Mouse (Mus musculus): ENCODE measurements around the gene Iqschfp. TPM values are rescaled to one million over a fixed set of nuclear protein-coding genes. Genes with fewer than 3 reads are reported as not detected.

The Iqschfp gene
- polyA plus RNA-seq, 1 experiment from 2014 or later = not detected

DNA sequence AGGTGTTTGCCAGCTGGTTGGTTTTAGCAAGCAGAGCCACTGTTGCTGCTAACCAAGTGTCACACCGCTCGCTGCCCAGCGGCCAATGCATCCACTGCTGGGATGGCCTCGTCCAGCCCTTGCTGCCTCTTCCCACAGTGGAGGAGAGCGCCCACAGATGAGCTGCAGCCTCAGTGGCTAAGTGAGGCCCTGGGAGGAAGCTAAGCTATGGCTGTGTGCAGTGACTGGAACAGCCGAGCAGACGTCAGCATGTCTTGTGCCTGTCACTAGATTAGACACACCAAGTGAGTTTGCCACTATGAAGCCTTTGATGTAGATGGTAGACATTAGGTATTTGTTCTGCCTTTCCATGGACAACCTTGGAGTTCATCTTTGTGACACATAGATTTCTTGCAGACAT lies 652.8 kb downstream of the Iqschfp start:
- Histone ChIP-seq H3K27me3 (no peaks in the 10 kb centered on the region), H3K9ac (no peak overlapping the region), H3K4me3 (no peak overlapping the region), H3K4me1 (0 out of 2 replicates have a peak, but pooled peaks cover 5% of the 10 kb centered on the region), H3K4me2 (no peak overlapping the region), H3K9me3 (no peaks in the 10 kb centered on the region), H3K36me3 (no peaks in the 10 kb centered on the region), H3K27ac (no peak overlapping the region)
- ATAC-seq (ENCODE audit: insufficient number of reproducible peaks, insufficient read depth, low FRiP score, low TSS enrichment, low read depth) = no peak
- 56% methylated on average over 7 of the region's 7 CpGs for WGBS

DNA sequence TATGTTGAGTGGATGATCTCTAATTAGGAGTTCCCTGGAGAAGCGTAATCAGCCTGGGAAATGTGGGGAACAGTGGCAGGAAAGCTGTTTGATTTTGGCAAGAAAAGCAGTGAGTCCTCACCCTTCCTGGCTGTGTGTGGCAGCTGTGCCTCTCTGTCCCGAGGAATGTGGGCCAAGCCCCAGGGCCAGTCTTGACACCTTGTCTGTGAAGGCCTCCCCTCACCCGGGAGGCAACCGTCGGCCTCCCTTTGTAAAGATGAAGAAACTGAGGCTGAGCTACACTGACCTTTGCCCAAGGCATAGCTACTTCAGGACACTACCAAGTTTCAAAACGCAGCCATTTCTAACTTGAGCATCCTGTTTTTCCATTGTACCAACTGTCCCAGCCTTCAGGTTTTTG lies 653.9 kb downstream of the Iqschfp start:
- no peak overlapping the region for H3K27ac ChIP-seq
- no peak for ATAC-seq (ENCODE audit: insufficient number of reproducible peaks, insufficient read depth, low FRiP score, low TSS enrichment, low read depth)
- WGBS = 31% methylated on average over 6 of the region's 6 CpGs

DNA sequence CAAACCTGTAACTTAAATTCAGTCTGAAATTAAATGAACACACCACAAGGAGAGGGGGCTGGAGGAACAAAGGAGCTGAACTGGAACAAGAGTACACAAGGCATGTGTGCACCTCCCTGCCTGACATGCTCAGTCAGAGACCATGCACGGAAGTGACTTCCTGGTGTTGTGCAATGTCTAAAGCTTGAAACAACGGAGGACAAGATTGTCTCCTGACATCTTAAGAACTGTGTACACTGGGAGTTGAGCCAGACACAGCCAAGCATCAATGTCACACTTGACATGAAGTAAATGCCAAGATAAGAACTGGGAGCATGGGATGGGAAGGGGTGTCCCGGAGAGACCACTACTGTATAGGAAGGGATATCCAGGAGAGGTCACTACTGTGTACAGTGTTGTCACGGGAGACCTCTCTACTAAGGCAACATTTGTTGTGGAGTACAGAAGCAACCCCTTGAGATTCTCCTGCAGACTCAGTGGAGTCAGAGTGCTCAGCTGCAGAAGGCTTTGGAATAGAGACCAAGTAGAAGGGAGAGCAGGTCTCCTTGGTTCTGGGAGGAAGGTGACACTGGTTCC lies 663.1 kb downstream of the Iqschfp start:
- H3K9ac ChIP-seq = no peak overlapping the region
- no peak for ATAC-seq (ENCODE audit: insufficient number of reproducible peaks, insufficient read depth, low FRiP score, low TSS enrichment, low read depth)
- no peaks in the 10 kb centered on the region for H3K36me3 ChIP-seq
- H3K4me2 ChIP-seq = no peak overlapping the region
- no peaks in the 10 kb centered on the region for H3K27me3 ChIP-seq
- 76% methylated on average over 4 of the region's 4 CpGs for WGBS
- no peak overlapping the region for H3K4me3 ChIP-seq
- no peak overlapping the region for H3K27ac ChIP-seq
- H3K4me1 ChIP-seq = no peaks in the 10 kb centered on the region
- H3K9me3 ChIP-seq = no peaks in the 10 kb centered on the region

More for the DNA sequence above, 653.9 kb downstream of the Iqschfp start:
- Histone ChIP-seq H3K4me1 (0 out of 2 replicates have a peak, but pooled peaks cover 5% of the 10 kb centered on the region), H3K27me3 (no peaks in the 10 kb centered on the region), H3K9me3 (no peaks in the 10 kb centered on the region), H3K9ac (no peak overlapping the region), H3K4me3 (no peak overlapping the region), H3K4me2 (no peak overlapping the region), H3K36me3 (no peaks in the 10 kb centered on the region)

DNA sequence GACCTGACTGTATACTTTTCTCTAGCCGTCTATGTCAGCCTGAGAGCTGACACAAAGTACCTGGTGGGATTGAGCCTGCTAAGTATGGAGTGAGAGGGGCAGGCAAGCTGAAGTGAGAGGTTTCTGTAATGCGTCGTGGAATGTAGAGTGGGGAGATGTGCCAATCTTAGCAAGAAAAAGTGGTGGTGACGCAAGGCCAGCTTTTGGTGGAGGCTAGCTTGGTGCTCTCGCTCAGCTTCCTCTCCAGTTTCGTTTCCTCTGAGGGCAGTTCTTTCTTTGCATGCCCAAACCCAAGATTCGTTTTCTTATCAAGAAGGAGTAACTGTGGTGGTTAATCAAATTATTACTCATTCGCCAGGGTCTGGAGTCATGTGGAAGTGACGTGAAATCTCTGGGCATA lies 664.9 kb downstream of the Iqschfp start:
- Histone ChIP-seq H3K4me2 (no peak overlapping the region), H3K27ac (no peak overlapping the region), H3K9me3 (no peaks in the 10 kb centered on the region), H3K9ac (no peak overlapping the region), H3K4me1 (no peaks in the 10 kb centered on the region), H3K4me3 (no peak overlapping the region), H3K36me3 (no peaks in the 10 kb centered on the region), H3K27me3 (no peaks in the 10 kb centered on the region)
- 85% methylated on average over 9 of the region's 9 CpGs for WGBS
- ATAC-seq (ENCODE audit: insufficient number of reproducible peaks, insufficient read depth, low FRiP score, low TSS enrichment, low read depth) = no peak

DNA sequence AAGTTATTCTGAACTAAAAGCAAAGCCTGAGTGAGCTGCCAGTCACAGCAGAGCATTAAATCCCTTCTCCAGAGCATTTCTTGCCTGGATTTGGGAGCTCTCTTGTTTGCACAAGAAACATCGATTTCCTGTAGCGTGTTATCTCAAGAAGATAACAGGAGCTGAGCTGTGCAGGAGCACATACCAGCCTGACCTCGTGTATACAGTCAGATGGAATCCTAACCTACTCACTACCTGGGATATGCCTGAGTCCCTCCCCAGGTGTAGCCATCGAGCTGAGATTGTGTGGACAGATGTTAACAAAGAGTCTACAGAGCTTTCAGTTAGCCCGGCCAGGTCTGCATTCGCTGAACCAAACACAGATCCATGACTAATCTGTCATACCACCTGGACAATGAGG lies 666.7 kb downstream of the Iqschfp start:
- WGBS = 81% methylated on average over 6 of the region's 6 CpGs
- Histone ChIP-seq H3K9me3 (no peaks in the 10 kb centered on the region), H3K9ac (no peak overlapping the region), H3K4me1 (no peaks in the 10 kb centered on the region), H3K27me3 (no peaks in the 10 kb centered on the region), H3K4me2 (no peak overlapping the region), H3K27ac (no peak overlapping the region), H3K4me3 (no peak overlapping the region), H3K36me3 (no peaks in the 10 kb centered on the region)
- ATAC-seq (ENCODE audit: insufficient number of reproducible peaks, insufficient read depth, low FRiP score, low TSS enrichment, low read depth) = no peak

DNA sequence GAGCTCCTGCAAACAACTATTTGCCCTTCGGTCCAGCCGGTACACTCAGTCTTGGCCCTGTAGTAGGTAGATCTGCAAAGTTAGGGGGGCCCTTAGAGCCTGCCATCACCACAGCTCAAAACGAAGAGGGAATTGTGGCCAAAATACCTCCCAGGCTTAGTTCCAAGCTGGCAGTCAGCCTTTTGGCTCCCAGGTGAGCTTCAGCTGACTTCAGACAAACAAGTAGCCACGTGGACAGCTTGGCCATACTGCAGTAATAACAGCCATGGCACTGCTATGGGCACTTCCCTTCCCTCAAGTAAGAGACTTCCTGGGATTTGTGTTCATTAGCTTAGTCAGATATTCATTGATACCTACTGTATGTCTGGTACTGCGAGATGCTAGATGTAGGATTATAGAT lies 668.0 kb downstream of the Iqschfp start:
- H3K4me1 ChIP-seq = no peaks in the 10 kb centered on the region
- H3K27ac ChIP-seq = no peak overlapping the region
- no peak overlapping the region for H3K9ac ChIP-seq
- no peak for ATAC-seq (ENCODE audit: insufficient number of reproducible peaks, insufficient read depth, low FRiP score, low TSS enrichment, low read depth)
- no peaks in the 10 kb centered on the region for H3K27me3 ChIP-seq
- H3K36me3 ChIP-seq = no peaks in the 10 kb centered on the region
- H3K4me2 ChIP-seq = no peak overlapping the region
- H3K4me3 ChIP-seq = no peak overlapping the region
- no peaks in the 10 kb centered on the region for H3K9me3 ChIP-seq
- 78% methylated on average over 5 of the region's 5 CpGs for WGBS

DNA sequence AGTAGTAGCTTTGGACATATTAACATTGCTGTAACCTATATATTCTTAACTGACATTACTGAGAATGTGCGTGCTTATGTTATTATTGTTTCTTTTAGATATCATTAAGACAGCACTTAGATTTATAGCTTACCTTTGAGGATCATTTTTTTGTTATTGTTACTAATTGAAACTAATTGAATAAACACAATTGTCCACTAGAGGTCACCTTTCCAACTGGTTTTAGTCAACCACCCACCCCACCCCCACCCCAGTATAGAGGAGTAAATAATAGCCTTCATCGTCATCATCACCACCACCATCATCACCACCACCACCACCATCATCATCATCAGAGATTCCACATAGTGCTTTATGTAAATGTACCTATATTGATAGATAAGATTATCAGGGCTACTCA lies 670.8 kb downstream of the Iqschfp start:
- Histone ChIP-seq H3K27me3 (no peaks in the 10 kb centered on the region), H3K4me3 (no peak overlapping the region), H3K9ac (no peak overlapping the region), H3K36me3 (no peaks in the 10 kb centered on the region), H3K9me3 (no peaks in the 10 kb centered on the region), H3K4me2 (no peak overlapping the region), H3K27ac (no peak overlapping the region), H3K4me1 (no peaks in the 10 kb centered on the region)
- WGBS = 57% methylated on average over 2 of the region's 2 CpGs
- no peak for ATAC-seq (ENCODE audit: insufficient number of reproducible peaks, insufficient read depth, low FRiP score, low TSS enrichment, low read depth)

DNA sequence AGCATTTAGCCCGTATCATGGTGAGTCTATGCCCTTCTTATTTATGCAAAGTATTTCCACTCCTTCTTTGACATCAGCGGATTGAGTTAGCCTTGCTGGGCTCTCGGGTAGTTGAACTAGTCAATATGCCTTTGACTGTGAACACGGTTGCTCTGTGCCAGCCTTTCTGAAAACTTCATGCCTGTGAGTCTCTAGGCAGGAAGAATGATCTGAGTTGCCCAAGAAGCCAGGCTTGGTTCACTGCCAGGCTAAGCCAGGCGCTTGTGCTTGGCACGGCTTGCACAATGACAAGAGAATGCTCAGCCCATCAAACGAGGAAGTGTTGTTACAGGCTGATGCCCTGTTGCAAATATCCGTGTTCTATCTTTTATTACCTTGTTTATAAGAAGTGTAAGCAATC lies 671.9 kb downstream of the Iqschfp start:
- no peak overlapping the region for H3K4me2 ChIP-seq
- WGBS = 77% methylated on average over 8 of the region's 8 CpGs
- ATAC-seq (ENCODE audit: insufficient number of reproducible peaks, insufficient read depth, low FRiP score, low TSS enrichment, low read depth) = no peak
- H3K36me3 ChIP-seq = no peaks in the 10 kb centered on the region
- peaks cover 8% of the 10 kb centered on the region; the same call in 1 of the 2 replicates for H3K4me1 ChIP-seq
- H3K4me3 ChIP-seq = no peak overlapping the region
- no peaks in the 10 kb centered on the region for H3K9me3 ChIP-seq
- H3K9ac ChIP-seq = no peak overlapping the region
- no peak overlapping the region for H3K27ac ChIP-seq
- H3K27me3 ChIP-seq = no peaks in the 10 kb centered on the region

DNA sequence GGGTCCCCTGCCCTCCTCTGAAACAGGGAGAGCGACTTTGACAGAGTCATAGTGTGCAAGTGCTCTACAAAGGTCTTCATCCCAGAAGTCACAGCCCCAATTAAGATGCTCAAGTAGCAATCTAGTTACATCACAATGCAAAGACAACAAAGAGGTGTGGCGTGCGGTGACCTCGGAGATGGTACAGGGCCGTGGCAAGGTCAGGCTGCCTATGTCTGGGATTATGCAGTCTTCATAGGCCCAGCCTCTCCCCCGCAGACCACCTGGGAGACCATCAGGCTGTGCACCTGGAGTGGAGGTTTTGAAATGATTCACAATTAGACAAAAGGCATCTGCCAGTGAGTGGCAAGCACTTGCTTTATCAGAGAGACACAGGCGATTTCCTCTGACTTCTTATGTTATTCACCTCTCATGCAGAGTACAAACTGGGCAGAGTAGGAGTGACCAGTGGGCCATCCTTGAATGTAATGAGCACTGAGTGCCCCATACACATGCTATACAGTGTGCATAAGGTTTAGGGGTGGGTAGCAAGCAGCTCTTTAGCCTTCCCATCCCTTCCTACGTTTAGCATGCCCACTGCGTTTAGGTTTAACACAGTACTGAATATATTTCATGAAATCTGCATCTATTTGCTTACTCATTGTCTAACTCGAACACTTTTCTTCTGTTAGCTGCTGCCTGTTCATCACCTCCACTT lies 673.1 kb downstream of the Iqschfp start:
- no peak overlapping the region for H3K4me3 ChIP-seq
- no peaks in the 10 kb centered on the region for H3K27me3 ChIP-seq
- 75% methylated on average over 10 of the region's 10 CpGs for WGBS
- no peak overlapping the region for H3K4me2 ChIP-seq
- H3K4me1 ChIP-seq = peaks cover 8% of the 10 kb centered on the region; the same call in 1 of the 2 replicates
- no peak for ATAC-seq (ENCODE audit: insufficient number of reproducible peaks, insufficient read depth, low FRiP score, low TSS enrichment, low read depth)
- no peak overlapping the region for H3K9ac ChIP-seq
- H3K27ac ChIP-seq = no peak overlapping the region
- H3K9me3 ChIP-seq = no peaks in the 10 kb centered on the region
- no peaks in the 10 kb centered on the region for H3K36me3 ChIP-seq

DNA sequence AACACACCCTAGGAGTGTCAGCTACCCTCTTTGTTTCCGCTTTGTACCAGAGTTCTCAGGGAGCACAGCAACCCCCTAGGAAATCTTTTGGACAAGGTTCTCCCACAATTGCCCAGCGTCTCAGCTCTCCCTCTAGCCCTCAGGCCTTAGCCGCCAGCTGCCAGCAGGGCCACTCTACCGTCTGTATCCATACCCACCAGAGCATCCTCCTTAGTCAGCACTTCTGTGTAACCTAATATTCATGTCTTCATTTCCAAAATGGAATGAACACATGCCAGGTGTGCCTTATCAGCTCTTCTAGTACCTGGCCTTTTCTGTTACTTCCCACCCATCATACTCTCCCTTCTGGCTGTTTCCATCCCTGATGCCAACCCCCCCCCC lies 673.6 kb downstream of the Iqschfp start:
- 46% methylated on average over 4 of the region's 4 CpGs for WGBS
- no peaks in the 10 kb centered on the region for H3K9me3 ChIP-seq
- no peak overlapping the region for H3K4me3 ChIP-seq
- H3K9ac ChIP-seq = no peak overlapping the region
- H3K36me3 ChIP-seq = no peaks in the 10 kb centered on the region
- H3K27ac ChIP-seq = no peak overlapping the region
- H3K4me2 ChIP-seq = no peak overlapping the region
- peaks cover 8% of the 10 kb centered on the region; the same call in 1 of the 2 replicates for H3K4me1 ChIP-seq
- ATAC-seq (ENCODE audit: insufficient number of reproducible peaks, insufficient read depth, low FRiP score, low TSS enrichment, low read depth) = no peak
- no peaks in the 10 kb centered on the region for H3K27me3 ChIP-seq

DNA sequence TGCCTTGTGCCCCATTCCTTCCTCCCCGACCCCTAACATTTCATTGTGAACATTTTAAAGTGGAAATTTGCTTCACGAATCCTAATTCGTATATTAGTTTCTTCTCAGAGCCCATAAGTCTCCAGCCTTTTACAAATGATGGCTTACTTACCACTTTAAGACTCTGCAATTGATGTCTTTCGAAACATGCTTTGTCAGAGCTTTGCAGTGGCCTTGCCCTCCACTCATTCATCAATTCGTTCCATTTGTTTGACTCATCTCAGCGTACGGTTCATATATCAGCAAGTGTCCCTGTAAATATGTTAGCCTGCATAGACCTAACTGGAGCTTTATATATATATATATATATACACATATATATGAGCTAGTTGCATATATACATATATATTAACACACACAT lies 675.5 kb downstream of the Iqschfp start:
- 83% methylated on average over 7 of the region's 7 CpGs for WGBS
- H3K4me2 ChIP-seq = no peak overlapping the region
- ATAC-seq (ENCODE audit: insufficient number of reproducible peaks, insufficient read depth, low FRiP score, low TSS enrichment, low read depth) = no peak
- no peak overlapping the region for H3K9ac ChIP-seq
- no peaks in the 10 kb centered on the region for H3K9me3 ChIP-seq
- H3K4me3 ChIP-seq = no peak overlapping the region
- H3K27me3 ChIP-seq = peaks cover 4% of the 10 kb centered on the region; the same call in 1 of the 2 replicates
- no peaks in the 10 kb centered on the region for H3K36me3 ChIP-seq
- no peak overlapping the region for H3K27ac ChIP-seq
- H3K4me1 ChIP-seq = peaks cover 15% of the 10 kb centered on the region

DNA sequence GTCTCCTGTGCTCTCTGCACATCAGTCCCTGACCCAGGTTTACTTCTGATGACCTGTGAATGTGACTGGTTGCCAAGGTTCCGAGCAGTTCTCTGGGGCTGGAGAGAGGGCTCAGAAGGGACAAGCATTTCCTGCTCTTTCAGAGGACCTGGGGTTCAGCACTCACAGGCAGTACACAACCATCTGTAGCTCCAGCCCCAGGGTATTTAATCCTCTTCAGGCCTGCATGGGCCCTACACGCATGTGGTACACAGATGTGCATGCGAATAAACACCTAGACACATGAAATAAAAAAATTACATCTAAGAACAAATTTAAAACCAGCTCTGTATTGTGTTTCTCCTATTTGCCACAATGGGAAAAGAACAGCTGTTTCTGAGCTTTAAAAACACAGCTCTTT lies 676.1 kb downstream of the Iqschfp start:
- Histone ChIP-seq H3K27ac (peak overlapping the region; percentile 33; the same call in 1 of the 2 replicates), H3K36me3 (no peaks in the 10 kb centered on the region), H3K27me3 (peaks cover 4% of the 10 kb centered on the region; the same call in 1 of the 2 replicates), H3K9me3 (no peaks in the 10 kb centered on the region), H3K4me2 (no peak overlapping the region), H3K9ac (no peak overlapping the region), H3K4me3 (no peak overlapping the region), H3K4me1 (peaks cover 16% of the 10 kb centered on the region)
- 29% methylated on average over 3 of the region's 3 CpGs for WGBS
- no peak for ATAC-seq (ENCODE audit: insufficient number of reproducible peaks, insufficient read depth, low FRiP score, low TSS enrichment, low read depth)

Measured in embryonic facial prominence, embryonic 13.5 days (tissue).